Mouse (Mus musculus) lung, postnatal 0 days (tissue): ENCODE data around the gene Syne2. TPM values are rescaled to one million over a fixed set of nuclear protein-coding genes. Genes with fewer than 3 reads are reported as not detected.

Source experiments
- ATAC-seq: fragments of 200-750 bp; cut with Nextera tagmentation; 2 replicates; pipeline ENCODE4 v1.8.0; 2017; ENCODE audit warnings: moderate library complexity
- DNase-seq: peaks from one replicate; pipeline ENCODE4 v3.0.0-alpha.2; 2016; ENCODE audit warnings: low spot score
- H3K27ac ChIP-seq: fragments of 300-500 bp; sonication (generic); 2 replicates; pipeline ENCODE4 v1.5.1; 2014; ENCODE audit warnings: antibody characterized with exemption, mild to moderate bottlenecking, low read length, mixed read lengths
- H3K27me3 ChIP-seq: fragments of 300-500 bp; sonication (generic); replicated peaks from 2 replicates; pipeline ENCODE4 v1.6.1; 2014; ENCODE audit warnings: low read length, mixed read lengths; ENCODE audit not compliant: insufficient read depth
- H3K36me3 ChIP-seq: fragments of 300-500 bp; sonication (generic); 2 replicates; pipeline ENCODE4 v1.6.1; 2014; ENCODE audit warnings: low read length, mixed read lengths; ENCODE audit not compliant: insufficient read depth
- H3K4me1 ChIP-seq: fragments of 300-500 bp; sonication (generic); 2 replicates; pipeline ENCODE4 v1.6.1; 2014; ENCODE audit warnings: antibody characterized with exemption, low read depth, low read length, mixed read lengths; ENCODE audit not compliant: insufficient read depth
- H3K4me2 ChIP-seq: fragments of 300-500 bp; sonication (generic); replicated peaks from 2 replicates; pipeline ENCODE4 v1.6.1; 2014; ENCODE audit warnings: low read depth, mild to moderate bottlenecking, low read length, moderate library complexity, mixed read lengths
- H3K4me3 ChIP-seq: fragments of 300-500 bp; sonication (generic); 2 replicates; pipeline ENCODE4 v1.5.1; 2014; ENCODE audit warnings: low read depth, low read length
- H3K9ac ChIP-seq: fragments of 300-500 bp; sonication (generic); replicated peaks from 2 replicates; pipeline ENCODE4 v1.6.1; 2014; ENCODE audit warnings: low read depth, mild to moderate bottlenecking
- H3K9me3 ChIP-seq: fragments of 300-500 bp; sonication (generic); 2 replicates; pipeline ENCODE4 v1.6.1; 2016; ENCODE audit warnings: low read length, mixed read lengths
- CTCF ChIP-seq: IDR thresholded peaks from 2 replicates; pipeline ENCODE4 v1.5.1; 2016; ENCODE audit warnings: antibody characterized with exemption, mild to moderate bottlenecking
- EP300 ChIP-seq: IDR thresholded peaks from 2 replicates; pipeline ENCODE4 v1.6.1; 2016; ENCODE audit warnings: antibody characterized with exemption, mild to moderate bottlenecking, control low read depth
- WGBS: fragments of 180-500 bp; shearing (Covaris S2); extraction: QIAGEN DNeasy Blood & Tissue Kit; methylation state at CpG from one replicate; pipeline ENCODE4 v1.1.7; 2014; 5-methylcytosine and 5-hydroxymethylcytosine counted together
- polyA plus RNA-seq: library from polyadenylated mRNA; unstranded; fragments of >200 nt; fragmentation: Nextera tagmentation; extraction: Ambion mirVana; gene quantifications from 2 replicates; pipeline ENCODE4 v1.2.1, GENCODE M21; 2015

Gene Syne2
- polyA plus RNA-seq, 1 experiment from 2014 or later, result 41.8 TPM

DNA sequence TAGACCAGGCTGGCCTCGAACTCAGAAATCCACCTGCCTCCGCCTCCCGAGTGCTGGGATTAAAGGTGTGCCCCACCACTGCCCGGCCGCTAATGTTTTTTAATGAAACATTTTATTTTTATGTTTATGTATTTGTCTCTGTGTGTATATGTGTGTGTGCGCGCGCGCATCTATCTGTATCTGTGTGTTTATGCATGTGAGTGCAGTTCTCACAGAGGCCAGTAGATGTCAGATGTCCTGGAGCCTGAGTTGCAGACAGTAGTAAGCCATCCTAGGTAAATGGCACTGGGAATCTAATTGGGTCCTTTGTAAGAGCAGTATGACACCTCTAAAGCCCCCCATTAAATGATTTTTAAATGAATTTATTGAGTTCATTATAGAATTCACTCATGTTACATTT, 83.8 kb downstream of the Syne2 start:
- no peak overlapping the region for H3K27ac ChIP-seq
- H3K9me3 ChIP-seq, result no peaks in the 10 kb centered on the region
- no peak overlapping the region for H3K4me2 ChIP-seq
- over 99% methylated on average over 9 of the region's 9 CpGs for WGBS
- H3K36me3 ChIP-seq, result peaks cover 18% of the 10 kb centered on the region; the same call in 1 of the 2 replicates
- H3K4me3 ChIP-seq, result no peak overlapping the region
- H3K4me1 ChIP-seq, result no peaks in the 10 kb centered on the region
- no peak overlapping the region for H3K9ac ChIP-seq
- H3K27me3 ChIP-seq, result no peaks in the 10 kb centered on the region
- TF ChIP-seq CTCF (peak; percentile 45), EP300 (no peak)
- DNase-seq (no peak), ATAC-seq (no peak)

DNA sequence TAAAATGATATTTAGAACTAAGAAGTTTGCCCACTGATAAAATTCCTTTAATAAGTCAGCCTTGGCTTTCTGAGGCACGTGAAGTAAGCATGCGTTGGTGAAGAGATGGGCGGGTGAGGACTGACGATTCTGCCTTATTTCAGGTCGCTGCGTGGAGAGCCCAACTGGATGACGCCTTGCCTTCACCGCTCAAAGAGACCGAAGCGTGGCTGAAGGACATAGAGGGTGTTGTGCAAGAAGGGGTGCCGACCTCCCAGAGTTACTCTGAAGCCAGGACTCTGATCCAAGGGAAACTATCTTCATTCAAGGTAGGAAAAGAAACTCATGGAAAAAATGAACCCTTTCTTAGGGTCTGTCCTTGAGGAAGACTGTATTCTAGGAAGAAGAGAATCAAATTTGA, 86.1 kb downstream of the Syne2 start:
- TF ChIP-seq EP300 (no peak), CTCF (no peak)
- Histone ChIP-seq H3K4me3 (no peak overlapping the region), H3K9ac (no peak overlapping the region), H3K36me3 (peaks cover 20% of the 10 kb centered on the region; the same call in 1 of the 2 replicates), H3K9me3 (no peaks in the 10 kb centered on the region), H3K4me2 (no peak overlapping the region), H3K27ac (no peak overlapping the region), H3K27me3 (no peaks in the 10 kb centered on the region), H3K4me1 (no peaks in the 10 kb centered on the region)
- ATAC-seq (no peak), DNase-seq (no peak)
- 89% methylated on average over 11 of the region's 11 CpGs for WGBS

DNA sequence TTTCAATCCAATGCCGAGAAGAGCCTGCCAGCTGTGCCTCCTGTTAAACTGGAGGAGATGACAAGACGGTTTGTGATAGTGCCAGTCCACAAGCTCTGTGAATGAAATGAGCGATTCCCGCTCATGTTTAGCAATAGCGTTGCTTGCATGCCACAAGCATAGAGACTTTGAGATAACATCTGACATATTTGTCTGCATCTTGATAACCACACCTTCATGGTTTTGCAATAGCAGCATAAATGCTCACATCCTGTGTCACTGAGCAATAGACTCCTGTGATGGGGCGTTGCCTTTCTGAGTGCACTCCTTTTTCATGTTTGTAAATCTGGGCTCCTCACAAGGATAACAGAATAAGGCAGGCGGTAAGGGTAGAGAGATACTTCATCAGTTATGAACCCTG, 87.4 kb downstream of the Syne2 start:
- 89% methylated on average over 7 of the region's 7 CpGs for WGBS
- H3K27ac ChIP-seq, result no peak overlapping the region
- ATAC-seq, result no peak

DNA sequence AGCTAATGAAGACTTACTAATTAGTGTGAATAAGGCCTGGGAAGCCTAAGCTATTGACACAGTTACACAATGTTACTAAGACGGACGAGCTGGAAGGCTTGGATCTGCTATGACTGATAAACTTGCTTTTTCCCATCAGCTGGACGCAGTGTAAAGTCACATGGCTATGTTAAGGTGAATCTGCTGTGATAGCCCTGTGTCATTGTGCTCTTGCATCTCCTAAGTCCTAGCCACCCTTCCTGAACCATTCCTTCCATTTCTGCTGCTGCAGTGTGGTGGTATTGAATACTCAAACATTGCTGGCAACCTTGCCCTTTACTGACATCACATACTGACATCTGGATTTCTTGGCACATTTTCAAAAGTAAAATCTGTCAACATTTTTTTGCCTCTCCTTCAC, 90.5 kb downstream of the Syne2 start:
- WGBS, result 85% methylated on average over 3 of the region's 3 CpGs
- no peak overlapping the region for H3K9ac ChIP-seq
- TF ChIP-seq EP300, result no peak
- TF ChIP-seq CTCF, result no peak
- ATAC-seq (no peak), DNase-seq (peak; percentile 16)
- H3K36me3 ChIP-seq, result peaks cover 31% of the 10 kb centered on the region; the same call in 1 of the 2 replicates
- no peaks in the 10 kb centered on the region for H3K4me1 ChIP-seq
- H3K27ac ChIP-seq, result no peak overlapping the region
- no peak overlapping the region for H3K4me3 ChIP-seq
- H3K4me2 ChIP-seq, result no peak overlapping the region
- H3K9me3 ChIP-seq, result no peaks in the 10 kb centered on the region
- H3K27me3 ChIP-seq, result no peaks in the 10 kb centered on the region

More for the DNA sequence above, 87.4 kb downstream of the Syne2 start:
- DNase-seq, result no peak
- peaks cover 20% of the 10 kb centered on the region; the same call in 1 of the 2 replicates for H3K36me3 ChIP-seq
- H3K4me3 ChIP-seq, result no peak overlapping the region
- no peaks in the 10 kb centered on the region for H3K9me3 ChIP-seq
- TF ChIP-seq EP300, result no peak
- no peak for TF ChIP-seq CTCF
- no peaks in the 10 kb centered on the region for H3K4me1 ChIP-seq
- no peaks in the 10 kb centered on the region for H3K27me3 ChIP-seq
- no peak overlapping the region for H3K9ac ChIP-seq
- no peak overlapping the region for H3K4me2 ChIP-seq

DNA sequence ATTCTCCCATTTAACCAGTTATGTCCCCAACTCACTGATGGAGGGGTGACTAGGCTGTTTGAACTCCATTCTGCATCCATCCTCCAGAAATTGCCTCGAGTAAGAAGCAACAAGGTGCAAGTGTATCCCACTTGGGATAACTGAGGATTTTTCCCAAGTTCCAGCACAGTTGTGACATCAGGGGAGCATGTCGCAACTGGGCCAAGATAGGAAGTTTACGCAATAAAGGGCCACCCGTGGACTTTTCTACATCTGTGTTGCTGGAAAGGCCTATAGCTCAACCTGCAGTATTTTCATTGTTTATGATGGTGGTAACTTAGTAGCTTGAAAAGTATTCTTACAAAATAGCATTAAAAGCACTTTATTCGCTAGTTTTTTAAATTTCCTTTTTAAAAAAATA, 97.8 kb downstream of the Syne2 start:
- no peaks in the 10 kb centered on the region for H3K9me3 ChIP-seq
- H3K4me3 ChIP-seq, result no peak overlapping the region
- H3K27ac ChIP-seq, result no peak overlapping the region
- ATAC-seq (no peak; the same call in 1 of the 2 replicates), DNase-seq (peak; percentile 38)
- no peaks in the 10 kb centered on the region for H3K4me1 ChIP-seq
- 71% methylated on average over 5 of the region's 5 CpGs for WGBS
- H3K4me2 ChIP-seq, result no peak overlapping the region
- no peak overlapping the region for H3K9ac ChIP-seq
- TF ChIP-seq EP300 (no peak), CTCF (no peak)
- H3K27me3 ChIP-seq, result no peaks in the 10 kb centered on the region
- H3K36me3 ChIP-seq, result peaks cover 27% of the 10 kb centered on the region

DNA sequence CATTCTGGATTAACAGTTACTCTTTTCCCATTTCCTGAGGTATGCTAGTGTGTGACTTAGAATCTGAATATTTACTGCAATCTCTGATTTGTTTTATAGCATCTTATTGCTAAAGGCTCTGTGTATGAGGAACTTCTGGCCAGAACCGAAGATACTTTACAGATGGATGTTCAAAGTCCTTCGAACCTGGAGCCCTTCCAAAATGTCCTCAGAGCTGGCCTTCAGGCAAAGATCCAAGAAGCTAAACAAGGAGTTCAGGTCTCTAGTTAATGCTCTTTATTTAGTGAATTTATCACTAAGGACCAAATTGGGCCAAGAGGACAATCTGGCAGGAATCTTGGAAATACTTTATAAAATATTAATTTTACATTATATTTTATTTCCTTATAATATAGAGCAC, 100.5 kb downstream of the Syne2 start:
- DNase-seq (no peak), ATAC-seq (no peak)
- 57% methylated on average over 2 of the region's 2 CpGs for WGBS
- H3K9ac ChIP-seq, result no peak overlapping the region
- H3K27me3 ChIP-seq, result no peaks in the 10 kb centered on the region
- TF ChIP-seq CTCF (no peak), EP300 (no peak)
- no peaks in the 10 kb centered on the region for H3K4me1 ChIP-seq
- H3K36me3 ChIP-seq, result peaks cover 21% of the 10 kb centered on the region
- H3K27ac ChIP-seq, result no peak overlapping the region
- H3K4me2 ChIP-seq, result no peak overlapping the region
- no peak overlapping the region for H3K4me3 ChIP-seq
- no peaks in the 10 kb centered on the region for H3K9me3 ChIP-seq

DNA sequence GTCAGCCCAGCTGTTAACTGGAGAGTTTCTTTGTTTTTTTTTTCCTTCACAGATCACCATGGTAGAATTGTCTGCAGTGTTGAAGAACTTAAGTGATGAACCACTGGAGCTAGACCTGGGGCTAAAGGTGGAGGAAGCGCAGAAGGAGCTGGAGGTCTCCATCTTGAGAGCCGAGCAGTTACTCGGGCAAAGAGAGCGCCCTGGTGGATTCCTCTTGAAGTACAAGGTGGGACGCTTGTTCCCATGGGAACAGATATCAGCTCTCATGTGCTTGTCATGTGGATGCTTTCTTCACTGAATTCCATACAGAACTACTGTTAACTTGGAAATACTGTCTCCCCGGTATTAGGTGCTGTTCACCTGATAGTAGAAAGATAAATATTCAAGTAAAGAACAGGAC, 101.0 kb downstream of the Syne2 start:
- no peak overlapping the region for H3K9ac ChIP-seq
- TF ChIP-seq CTCF, result peak; percentile 59
- TF ChIP-seq EP300, result no peak
- no peaks in the 10 kb centered on the region for H3K9me3 ChIP-seq
- H3K4me2 ChIP-seq, result no peak overlapping the region
- no peak overlapping the region for H3K27ac ChIP-seq
- no peak overlapping the region for H3K4me3 ChIP-seq
- ATAC-seq (0 out of 2 replicates have a peak, but pooled peaks have one; percentile 30), DNase-seq (peak; percentile 30)
- no peaks in the 10 kb centered on the region for H3K4me1 ChIP-seq
- no peaks in the 10 kb centered on the region for H3K27me3 ChIP-seq
- peaks cover 20% of the 10 kb centered on the region for H3K36me3 ChIP-seq
- WGBS, result 46% methylated on average over 6 of the region's 6 CpGs
